Mouse (Mus musculus): ENCODE measurements around the gene Adad2.

Gene Adad2

DNA sequence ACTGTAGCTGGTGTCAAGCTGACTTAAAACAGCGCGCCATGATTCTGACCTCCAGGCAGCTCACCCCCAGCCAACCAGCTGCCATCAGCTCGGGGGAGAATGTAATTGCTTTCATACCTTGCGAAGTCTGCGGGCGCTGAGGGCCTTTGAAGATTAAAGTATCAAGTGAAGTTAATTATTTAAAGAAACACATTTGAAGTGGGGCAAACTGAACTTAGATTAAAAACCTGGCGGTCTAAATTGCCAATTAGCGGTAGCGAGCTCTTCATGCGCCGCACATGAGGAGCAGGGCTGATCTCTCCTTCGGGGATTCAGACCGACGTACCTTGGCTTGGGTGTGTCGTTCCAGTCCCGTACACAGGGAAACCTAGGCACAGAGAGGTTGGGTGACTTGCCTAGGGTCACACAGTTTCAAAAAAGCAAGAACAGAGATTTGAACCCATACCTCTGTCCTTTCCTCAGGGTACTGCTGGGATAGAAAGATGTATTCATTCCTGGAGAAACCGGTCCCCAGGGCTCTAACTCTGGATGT is 31.9 kb downstream of the Adad2 start:
- no peak for DNase-seq

DNA sequence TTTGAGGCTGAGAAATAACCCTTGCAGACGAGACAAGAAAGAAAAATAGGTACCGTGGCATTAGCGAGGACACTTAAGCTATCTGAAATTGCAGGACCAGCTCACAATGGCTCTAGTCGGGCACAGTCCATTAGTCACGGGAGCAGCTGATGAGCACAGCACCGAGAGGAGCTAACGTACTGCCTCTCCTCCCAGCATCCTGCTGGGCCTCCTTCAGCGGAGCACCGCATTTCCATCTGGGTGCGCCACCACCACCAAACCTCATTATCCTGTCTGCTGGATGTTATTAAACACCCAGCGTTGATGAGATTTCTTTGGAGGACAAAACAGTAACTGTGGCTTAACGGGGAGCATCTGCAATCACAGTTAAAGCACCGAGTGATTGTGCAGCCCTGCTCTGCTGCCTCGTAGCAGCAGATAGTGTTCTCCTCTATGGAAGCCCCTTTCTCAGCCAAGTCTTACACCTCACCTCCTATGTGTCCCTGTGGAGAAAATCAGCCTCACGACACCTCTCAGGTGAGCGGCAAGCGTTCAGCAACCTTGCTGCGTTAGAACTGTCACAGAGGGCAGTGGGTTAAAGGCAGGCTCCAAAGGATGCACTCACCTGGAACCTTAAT is 32.5 kb downstream of the Adad2 start:
- DNase-seq: no peak

DNA sequence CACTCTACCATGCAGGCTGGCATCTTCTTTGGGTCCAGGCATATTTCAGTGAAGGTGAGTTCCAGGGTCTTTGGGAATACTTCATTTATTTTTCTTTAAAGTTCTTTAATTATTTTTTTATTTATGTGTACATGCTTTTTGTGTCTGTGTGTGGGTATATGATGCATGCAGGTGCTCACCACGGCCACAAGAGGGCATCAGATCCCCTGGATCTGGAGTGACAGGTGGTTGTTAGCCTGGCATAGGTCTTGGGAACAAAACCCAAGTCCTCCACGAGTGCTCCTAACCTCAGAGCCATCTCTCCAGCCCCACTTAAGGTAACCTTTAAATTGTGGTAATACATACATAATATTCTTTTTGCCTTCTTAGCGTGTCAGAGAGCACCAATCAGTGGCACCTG is 33.6 kb downstream of the Adad2 start:
- DNase-seq: no peak

DNA sequence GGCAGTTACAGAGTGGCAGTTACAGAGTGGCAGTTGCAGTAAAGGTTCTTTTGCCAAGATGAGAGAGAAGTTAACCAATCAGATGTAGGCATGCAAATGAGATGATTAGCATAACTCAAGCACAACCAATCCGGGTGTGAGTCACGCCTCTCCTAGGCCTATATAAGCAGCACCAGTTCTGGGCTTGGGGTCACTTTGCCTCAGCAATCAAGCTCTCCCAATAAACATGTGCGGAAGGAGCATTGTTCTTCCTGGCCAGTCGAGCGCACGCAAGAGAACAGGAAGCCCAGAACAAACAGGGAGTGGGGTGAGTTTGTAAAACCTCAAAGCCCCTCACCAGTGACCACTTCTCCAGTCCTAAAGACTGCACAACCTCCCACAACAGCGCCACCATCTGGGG is 34.3 kb downstream of the Adad2 start:
- no peak for DNase-seq

DNA sequence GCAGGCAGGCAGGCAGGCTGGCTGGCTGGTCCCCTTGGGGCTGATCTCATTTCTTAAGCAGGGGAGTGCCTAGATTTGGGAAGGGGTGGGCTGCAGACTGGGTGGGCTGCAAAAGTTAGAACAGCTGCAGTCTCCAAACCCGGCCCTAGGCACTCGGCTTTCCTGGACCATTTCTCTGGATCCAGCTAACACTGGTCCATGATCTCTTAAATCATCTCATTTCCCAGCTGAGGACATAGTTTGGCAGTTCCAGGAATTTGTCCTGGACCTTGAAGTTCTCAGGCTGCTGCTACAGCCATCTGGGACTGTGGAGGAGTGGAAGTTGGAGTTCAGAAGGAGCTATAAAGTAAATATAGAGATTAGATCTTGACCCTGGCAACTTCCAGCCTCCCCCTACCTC is 38.8 kb downstream of the Adad2 start:
- DNase-seq: no peak

DNA sequence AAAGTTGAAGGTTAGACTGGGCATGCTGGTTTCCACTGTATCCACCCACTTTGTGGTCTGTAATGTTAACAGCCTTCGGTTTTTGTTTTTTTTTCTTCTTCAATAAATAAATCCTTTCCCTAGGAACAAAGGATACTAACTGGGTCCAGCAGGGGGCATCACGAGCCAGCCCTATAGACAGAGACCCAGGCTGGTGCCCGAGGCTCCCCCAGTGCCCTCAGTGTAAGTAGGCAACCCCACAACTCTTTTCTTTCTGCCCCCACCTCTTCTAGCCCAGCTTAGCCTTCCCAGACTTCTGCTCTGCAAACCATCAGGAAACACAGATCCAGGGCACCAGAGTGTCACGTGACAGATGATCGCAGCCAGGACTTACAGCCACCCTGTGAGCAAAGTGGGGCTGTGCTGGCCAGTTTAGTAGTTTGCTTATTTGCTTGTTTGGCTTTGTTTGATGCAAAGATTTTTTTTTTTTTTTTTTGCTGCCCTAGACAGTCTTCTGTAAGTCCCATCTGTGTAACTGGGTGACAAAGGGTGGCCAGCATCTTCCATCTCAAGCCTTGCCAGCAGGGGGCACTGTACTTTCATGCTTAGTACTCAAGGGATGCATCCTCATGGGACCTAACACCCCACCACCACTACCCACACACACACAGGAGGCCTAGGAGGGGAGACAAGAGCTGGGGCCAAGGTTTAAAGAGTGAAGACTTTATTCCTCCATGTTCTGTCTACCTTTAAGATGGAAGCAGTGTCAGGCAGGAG is 44.3 kb downstream of the Adad2 start:
- no peak for DNase-seq

DNA sequence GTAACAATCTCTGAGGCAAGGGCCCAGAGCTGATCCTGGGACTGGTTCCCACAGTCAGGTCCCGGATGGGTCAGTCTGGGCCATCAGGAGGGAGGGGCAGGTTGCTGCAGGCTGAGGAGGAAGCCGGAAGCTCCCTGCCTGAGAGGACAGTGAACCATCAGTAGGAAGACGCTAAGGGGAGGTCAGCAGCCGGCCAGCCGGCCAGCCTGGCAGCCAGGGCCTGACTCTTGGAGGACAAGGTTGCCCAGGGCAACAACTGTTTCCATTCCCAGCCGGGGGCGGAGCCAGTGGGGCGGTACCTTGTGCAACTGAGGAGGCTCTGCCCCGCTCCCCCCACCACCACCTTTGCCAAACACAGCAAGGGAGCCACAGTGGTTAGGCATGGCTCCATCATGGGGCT is 48.5 kb downstream of the Adad2 start:
- DNase-seq: no peak

DNA sequence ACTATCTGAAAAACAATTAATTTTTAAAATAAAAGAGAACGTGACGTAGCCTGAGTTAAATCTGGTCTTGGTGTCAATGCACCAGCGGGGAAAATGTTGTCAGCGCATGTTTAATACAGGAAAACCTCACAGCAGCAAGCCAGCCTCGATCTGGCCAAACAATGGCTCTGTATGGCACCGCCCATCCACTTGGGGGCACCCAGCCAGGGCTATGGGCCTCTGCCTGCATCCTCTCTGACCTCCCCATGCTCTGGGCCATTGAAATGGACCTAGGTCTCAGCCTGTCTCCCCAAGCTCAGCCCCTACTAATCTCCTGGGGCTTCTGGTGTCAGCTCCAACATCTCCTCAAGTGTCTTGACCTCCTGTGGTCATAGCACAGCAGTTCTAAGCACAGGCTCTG is 49.3 kb downstream of the Adad2 start:
- DNase-seq: no peak

DNA sequence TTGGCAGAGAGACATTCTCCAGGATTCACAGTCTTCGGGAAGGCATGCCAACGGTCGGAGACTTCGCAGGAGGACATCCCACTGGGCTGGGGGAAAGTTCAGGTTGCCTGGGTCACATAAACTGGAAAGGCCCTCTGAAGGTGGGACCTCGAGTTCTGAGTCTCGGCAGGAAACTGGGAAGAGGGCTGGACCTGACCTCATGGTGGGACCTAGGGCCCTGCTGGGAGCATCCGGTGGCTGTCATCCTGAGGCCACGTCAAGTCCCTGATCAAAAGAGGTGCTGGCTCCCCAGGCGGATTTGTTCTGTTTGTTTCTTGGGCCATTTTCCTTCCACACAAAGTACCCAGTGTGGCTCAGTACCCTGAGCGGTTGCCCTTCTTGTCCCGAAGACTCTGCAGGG is 50.9 kb downstream of the Adad2 start:
- no peak for DNase-seq

DNA sequence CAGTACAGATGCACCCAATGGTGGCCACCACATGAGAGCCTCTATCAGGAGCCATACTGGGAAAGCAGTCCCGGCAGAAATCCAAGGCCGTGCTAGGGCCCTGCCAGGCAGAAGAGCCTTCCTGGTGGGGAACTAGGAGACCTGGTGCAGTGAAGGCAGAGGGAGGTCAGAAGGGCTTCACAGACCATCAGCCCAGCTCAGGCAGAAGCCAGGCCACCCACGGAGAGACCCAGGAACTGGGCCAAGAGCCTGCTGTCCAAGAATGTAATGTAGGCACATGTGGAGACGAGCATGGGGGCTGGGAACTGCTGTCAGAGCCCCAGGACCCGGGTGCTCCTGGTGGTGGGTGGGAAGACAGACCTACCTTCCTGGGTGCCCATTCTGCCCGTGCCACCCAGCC is 52.7 kb downstream of the Adad2 start:
- DNase-seq: no peak

Data from right cerebral cortex, postnatal 4 days (tissue).